Mouse (Mus musculus): ENCODE data around the gene Carf. TPM values are rescaled to one million over a fixed set of nuclear protein-coding genes. Genes with fewer than 3 reads are reported as not detected.

The Carf gene
- polyA plus RNA-seq, 1 experiment, result 18.3 TPM

GRCm38 (mm10) chr1:60096572-60097276 is 1.3 kb upstream of the Carf start:
- peak overlapping the region; percentile 93 for H3K4me3 ChIP-seq (ENCODE audit: control insufficient read depth, low read depth, low read length)
- no peaks in the 10 kb centered on the region for H3K27me3 ChIP-seq (ENCODE audit: control insufficient read depth, insufficient read depth, low read length)
- no peak for TF ChIP-seq POLR2A (IDR thresholded peaks at IDR 0.05; ENCODE audit: control insufficient read depth, low read depth, low read length)
- H3K36me3 ChIP-seq (ENCODE audit: control insufficient read depth, insufficient read depth, low read length), result 0 out of 2 replicates have a peak, but pooled peaks cover 3% of the 10 kb centered on the region
- peaks cover 2% of the 10 kb centered on the region; the same call in 1 of the 2 replicates for H3K4me1 ChIP-seq (ENCODE audit: control insufficient read depth, insufficient read depth, low read length)
- no peak overlapping the region for H3K27ac ChIP-seq (ENCODE audit: control insufficient read depth, insufficient read depth, low read depth, low read length)

DNA sequence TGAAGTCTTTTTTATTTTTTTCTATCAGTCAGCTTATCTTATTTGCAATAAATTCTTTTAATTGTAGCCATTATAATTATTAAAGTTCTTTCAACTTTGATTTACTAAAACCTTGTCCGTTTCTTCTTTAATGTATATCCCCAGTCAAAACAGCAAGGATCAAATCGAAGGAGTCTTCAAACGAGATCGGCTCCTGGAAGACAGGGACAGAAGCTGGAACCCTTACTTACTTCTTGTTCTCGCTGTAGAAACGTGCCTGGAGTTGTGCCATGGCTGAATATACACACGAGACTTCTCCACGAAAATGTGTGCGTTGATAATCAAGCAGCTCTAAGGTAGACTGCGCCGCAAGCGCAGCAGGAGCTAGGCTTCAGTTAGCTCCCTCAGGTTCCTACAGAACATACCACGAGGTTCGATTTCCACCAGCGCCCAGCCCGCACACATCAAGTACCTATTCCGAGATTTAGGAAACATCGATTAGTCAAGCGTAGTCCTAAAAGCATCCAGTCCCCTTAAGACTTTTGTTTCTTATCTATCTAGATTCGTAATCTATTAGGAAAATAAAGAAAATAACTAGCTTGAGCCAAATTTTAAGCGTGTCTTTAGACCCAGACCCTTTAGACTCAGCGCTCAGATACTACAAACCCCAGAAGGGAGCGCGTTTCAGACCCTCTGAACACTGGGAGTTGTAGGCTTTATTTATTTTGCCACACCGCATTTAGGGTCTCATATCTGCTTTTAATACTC is 597 bp upstream of the Carf start:
- TF ChIP-seq CTCF (IDR thresholded peaks at IDR 0.05; ENCODE audit: control insufficient read depth, insufficient read depth, insufficient replicate concordance, low read depth, low read length) (no peak), POLR2A (IDR thresholded peaks at IDR 0.05; ENCODE audit: control insufficient read depth, low read depth, low read length) (peak; percentile 52; the same call in 1 of the 2 replicates)

GRCm38 (mm10) chr1:60098839-60099238 is 792 bp downstream of the Carf start:
- H3K4me3 ChIP-seq (ENCODE audit: control insufficient read depth, low read depth, low read length), result peak overlapping the region; percentile 73; the same call in 1 of the 2 replicates
- 0 out of 2 replicates have a peak, but pooled peaks cover 1% of the 10 kb centered on the region for H3K36me3 ChIP-seq (ENCODE audit: control insufficient read depth, insufficient read depth, low read length)
- H3K27me3 ChIP-seq (ENCODE audit: control insufficient read depth, insufficient read depth, low read length), result no peaks in the 10 kb centered on the region
- TF ChIP-seq CTCF (IDR thresholded peaks at IDR 0.05; ENCODE audit: control insufficient read depth, insufficient read depth, insufficient replicate concordance, low read depth, low read length) (no peak), POLR2A (IDR thresholded peaks at IDR 0.05; ENCODE audit: control insufficient read depth, low read depth, low read length) (no peak)
- peaks cover 2% of the 10 kb centered on the region; the same call in 1 of the 2 replicates for H3K4me1 ChIP-seq (ENCODE audit: control insufficient read depth, insufficient read depth, low read length)
- no peak overlapping the region for H3K27ac ChIP-seq (ENCODE audit: control insufficient read depth, insufficient read depth, low read depth, low read length)

More for the DNA sequence above, 597 bp upstream of the Carf start:
- Histone ChIP-seq H3K27ac (ENCODE audit: control insufficient read depth, insufficient read depth, low read depth, low read length) (peak overlapping the region; percentile 95), H3K36me3 (ENCODE audit: control insufficient read depth, insufficient read depth, low read length) (0 out of 2 replicates have a peak, but pooled peaks cover 1% of the 10 kb centered on the region), H3K27me3 (ENCODE audit: control insufficient read depth, insufficient read depth, low read length) (no peaks in the 10 kb centered on the region), H3K4me3 (ENCODE audit: control insufficient read depth, low read depth, low read length) (peak overlapping the region; percentile 93), H3K4me1 (ENCODE audit: control insufficient read depth, insufficient read depth, low read length) (peaks cover 2% of the 10 kb centered on the region; the same call in 1 of the 2 replicates)

DNA sequence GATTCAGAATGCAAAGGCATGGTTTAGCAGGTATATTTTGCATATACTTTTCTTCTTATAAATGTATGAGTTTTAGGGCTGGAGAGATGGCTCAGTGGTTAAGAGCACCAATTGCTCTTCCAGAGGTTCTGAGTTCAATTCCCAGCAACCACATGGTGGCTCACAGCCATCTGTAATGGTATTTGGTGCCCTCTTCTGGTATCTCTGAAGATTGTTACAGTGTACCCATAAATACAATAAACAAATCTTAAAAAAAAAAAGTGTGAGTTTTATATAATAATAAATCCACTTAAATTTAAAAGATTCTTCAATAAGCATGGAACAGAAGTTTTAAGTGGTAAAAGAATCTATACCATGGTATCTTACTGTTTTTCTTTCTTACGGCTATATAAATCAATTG is 6.5 kb downstream of the Carf start:
- H3K4me3 ChIP-seq (ENCODE audit: control insufficient read depth, low read depth, low read length), result no peak overlapping the region
- no peak overlapping the region for H3K27ac ChIP-seq (ENCODE audit: control insufficient read depth, insufficient read depth, low read depth, low read length)
- no peaks in the 10 kb centered on the region; the same call in 1 of the 2 replicates for H3K4me1 ChIP-seq (ENCODE audit: control insufficient read depth, insufficient read depth, low read length)
- H3K27me3 ChIP-seq (ENCODE audit: control insufficient read depth, insufficient read depth, low read length), result no peaks in the 10 kb centered on the region
- no peak for TF ChIP-seq POLR2A (IDR thresholded peaks at IDR 0.05; ENCODE audit: control insufficient read depth, low read depth, low read length)
- no peak for TF ChIP-seq CTCF (IDR thresholded peaks at IDR 0.05; ENCODE audit: control insufficient read depth, insufficient read depth, insufficient replicate concordance, low read depth, low read length)
- H3K36me3 ChIP-seq (ENCODE audit: control insufficient read depth, insufficient read depth, low read length), result no peaks in the 10 kb centered on the region; the same call in none of the 2 replicates

GRCm38 (mm10) chr1:60117721-60118455 is 19.8 kb downstream of the Carf start:
- no peaks in the 10 kb centered on the region for H3K27me3 ChIP-seq (ENCODE audit: control insufficient read depth, insufficient read depth, low read length)
- H3K4me3 ChIP-seq (ENCODE audit: control insufficient read depth, low read depth, low read length), result no peak overlapping the region
- H3K4me1 ChIP-seq (ENCODE audit: control insufficient read depth, insufficient read depth, low read length), result no peaks in the 10 kb centered on the region
- peak overlapping the region; percentile 49 for H3K27ac ChIP-seq (ENCODE audit: control insufficient read depth, insufficient read depth, low read depth, low read length)
- H3K36me3 ChIP-seq (ENCODE audit: control insufficient read depth, insufficient read depth, low read length), result no peaks in the 10 kb centered on the region
- no peak for TF ChIP-seq CTCF (IDR thresholded peaks at IDR 0.05; ENCODE audit: control insufficient read depth, insufficient read depth, insufficient replicate concordance, low read depth, low read length)
- no peak for TF ChIP-seq POLR2A (IDR thresholded peaks at IDR 0.05; ENCODE audit: control insufficient read depth, low read depth, low read length)

DNA sequence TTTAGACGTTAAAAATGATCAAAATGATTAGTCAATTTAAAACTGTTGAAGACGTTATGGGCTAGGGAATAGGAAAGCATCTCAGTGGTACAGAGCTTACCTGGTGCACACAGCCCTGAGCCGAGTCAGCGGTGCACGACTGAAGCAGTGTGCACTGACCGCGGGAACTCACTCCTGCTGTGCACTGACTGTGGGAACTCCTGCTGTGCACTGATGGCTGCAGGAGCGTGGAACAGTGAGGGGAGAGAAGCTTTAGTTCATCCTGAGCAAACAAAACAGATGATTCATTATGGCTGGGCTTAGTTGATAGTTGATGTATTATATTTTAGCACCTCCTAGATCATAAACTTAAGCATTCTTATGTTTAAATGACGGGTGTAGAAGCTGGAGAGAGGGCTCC is 39.3 kb downstream of the Carf start:
- H3K4me3 ChIP-seq (ENCODE audit: control insufficient read depth, low read depth, low read length), result no peak overlapping the region
- TF ChIP-seq POLR2A (IDR thresholded peaks at IDR 0.05; ENCODE audit: control insufficient read depth, low read depth, low read length), result no peak
- TF ChIP-seq CTCF (IDR thresholded peaks at IDR 0.05; ENCODE audit: control insufficient read depth, insufficient read depth, insufficient replicate concordance, low read depth, low read length), result no peak

DNA sequence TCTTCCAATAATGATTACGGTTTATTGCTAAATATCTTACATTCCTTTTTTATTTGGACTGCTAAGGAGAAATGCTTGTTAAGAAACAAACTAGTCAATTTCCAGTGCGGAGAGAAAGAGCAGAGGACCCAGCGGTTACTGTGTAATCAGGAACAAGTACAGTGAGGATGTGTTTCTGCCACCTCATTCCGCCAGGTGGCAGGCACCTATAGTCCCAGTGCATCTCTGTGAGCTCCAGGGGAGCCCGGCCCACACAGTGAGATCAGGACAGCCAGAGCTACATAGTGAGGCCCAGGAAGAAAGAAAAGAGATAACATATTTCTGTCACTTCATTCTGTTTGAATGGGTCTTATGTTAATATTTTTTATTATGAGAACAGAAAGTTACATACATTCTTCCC is 54.7 kb downstream of the Carf start:
- H3K4me3 ChIP-seq (ENCODE audit: control insufficient read depth, low read depth, low read length), result no peak overlapping the region
- H3K4me1 ChIP-seq (ENCODE audit: control insufficient read depth, insufficient read depth, low read length), result no peaks in the 10 kb centered on the region
- no peak overlapping the region for H3K27ac ChIP-seq (ENCODE audit: control insufficient read depth, insufficient read depth, low read depth, low read length)
- peaks cover 1% of the 10 kb centered on the region; the same call in 1 of the 2 replicates for H3K36me3 ChIP-seq (ENCODE audit: control insufficient read depth, insufficient read depth, low read length)
- no peaks in the 10 kb centered on the region for H3K27me3 ChIP-seq (ENCODE audit: control insufficient read depth, insufficient read depth, low read length)
- TF ChIP-seq CTCF (IDR thresholded peaks at IDR 0.05; ENCODE audit: control insufficient read depth, insufficient read depth, insufficient replicate concordance, low read depth, low read length) (no peak), POLR2A (IDR thresholded peaks at IDR 0.05; ENCODE audit: control insufficient read depth, low read depth, low read length) (no peak)

More for the DNA sequence above, 39.3 kb downstream of the Carf start:
- Histone ChIP-seq H3K27ac (ENCODE audit: control insufficient read depth, insufficient read depth, low read depth, low read length) (no peak overlapping the region), H3K27me3 (ENCODE audit: control insufficient read depth, insufficient read depth, low read length) (no peaks in the 10 kb centered on the region), H3K36me3 (ENCODE audit: control insufficient read depth, insufficient read depth, low read length) (peaks cover 1% of the 10 kb centered on the region; the same call in 1 of the 2 replicates), H3K4me1 (ENCODE audit: control insufficient read depth, insufficient read depth, low read length) (no peaks in the 10 kb centered on the region)
